Mouse (Mus musculus) ES-CJ7 (cell line): ENCODE results near the gene Sun2.
A peak's percentile ranks its signal among the peaks of the same experiment; 100 is the strongest.

Experiments
- DNase-seq: peaks from one replicate; pipeline ENCODE4 v3.0.0; 2011; ENCODE audit warnings: low read depth, low spot score

Sun2 gene

DNA sequence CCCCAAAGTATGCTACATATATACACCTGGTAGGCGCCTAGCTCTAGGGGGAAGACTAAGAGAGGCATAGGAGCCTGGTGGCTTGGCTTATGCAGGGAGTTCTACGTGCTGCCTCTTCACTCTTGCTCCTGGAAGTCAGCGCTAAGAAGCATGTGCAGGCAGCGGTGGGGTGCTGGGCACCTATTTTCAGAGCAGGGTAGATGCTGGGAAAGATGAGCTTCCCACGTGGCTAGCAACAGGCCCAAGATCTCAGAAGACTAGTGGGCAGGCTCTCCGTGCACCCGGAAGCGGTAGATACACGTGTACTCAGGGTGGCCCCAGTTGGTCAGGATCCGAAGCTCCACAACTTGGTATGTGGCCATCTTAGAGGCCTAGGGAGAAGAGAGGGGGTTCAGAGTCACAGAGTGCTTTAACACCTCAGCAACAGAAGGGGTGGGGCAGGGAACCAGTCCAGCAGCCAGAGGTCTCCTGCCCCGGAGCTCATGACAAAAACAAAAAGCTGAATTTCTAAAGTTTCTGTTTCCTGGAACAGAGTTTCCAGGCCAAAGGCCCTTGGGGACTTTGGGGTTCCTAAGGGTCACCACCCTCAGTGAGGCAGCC, 17.0 kb downstream of the Sun2 start:
- no peak for DNase-seq

DNA sequence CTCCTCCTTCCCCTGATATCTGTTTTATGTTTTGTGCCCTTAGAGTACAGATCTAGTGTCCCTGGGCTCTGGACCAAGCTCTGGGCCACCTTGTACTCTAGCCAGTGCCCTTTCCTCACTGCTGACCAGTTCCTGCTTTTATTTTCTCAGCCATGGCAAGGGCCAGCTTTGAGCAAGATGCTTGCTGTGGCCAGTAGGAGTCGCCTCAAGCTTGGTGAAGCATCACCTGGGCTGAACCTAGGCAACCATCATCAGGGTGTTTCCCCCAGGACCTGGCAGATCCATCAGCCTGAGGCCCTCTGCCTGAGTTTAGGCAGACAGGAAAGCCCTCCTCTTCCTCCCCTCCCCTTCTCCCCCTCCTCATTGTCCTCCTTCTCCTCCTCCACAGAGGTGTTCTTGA, 18.9 kb downstream of the Sun2 start:
- peak; percentile 53 for DNase-seq

DNA sequence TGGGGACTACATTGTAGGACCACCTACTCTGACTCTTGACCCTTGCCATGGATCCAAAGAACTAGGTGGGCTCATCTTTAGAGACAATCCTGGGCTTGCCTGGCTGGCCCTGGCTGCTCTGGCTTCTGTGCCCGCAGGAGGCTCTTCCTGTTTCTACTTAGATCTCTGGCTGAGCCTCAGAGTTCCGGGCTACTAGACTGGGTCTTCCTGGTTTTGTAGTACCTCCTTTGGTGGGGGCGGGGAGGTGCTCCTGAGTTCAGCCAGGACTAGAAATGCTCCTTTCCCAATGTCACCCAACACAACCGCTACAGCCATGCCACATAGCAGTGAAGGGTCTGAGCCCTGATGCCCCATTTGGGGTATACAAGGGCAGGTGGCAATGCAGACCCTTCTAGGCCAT, 21.5 kb downstream of the Sun2 start:
- no peak for DNase-seq

DNA sequence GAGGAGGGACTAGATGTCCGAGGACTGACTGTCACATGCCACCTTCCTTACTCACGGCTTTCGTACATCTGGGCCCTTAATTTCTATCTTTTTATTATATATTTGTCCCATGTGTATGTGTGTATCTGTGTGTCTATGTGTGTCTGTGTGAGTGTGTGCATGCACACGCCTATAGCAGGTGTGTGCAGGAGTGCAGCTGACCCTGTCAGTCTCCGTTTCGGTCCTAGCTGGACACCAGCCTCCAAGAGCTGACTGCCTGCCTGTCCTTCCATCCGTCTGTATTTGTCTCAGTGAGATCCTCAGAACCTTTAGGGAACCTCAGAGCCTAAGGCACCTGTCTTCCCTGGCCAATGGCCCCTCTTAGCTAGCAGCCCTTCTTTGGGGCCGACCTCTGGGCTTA, 22.1 kb downstream of the Sun2 start:
- no peak for DNase-seq

DNA sequence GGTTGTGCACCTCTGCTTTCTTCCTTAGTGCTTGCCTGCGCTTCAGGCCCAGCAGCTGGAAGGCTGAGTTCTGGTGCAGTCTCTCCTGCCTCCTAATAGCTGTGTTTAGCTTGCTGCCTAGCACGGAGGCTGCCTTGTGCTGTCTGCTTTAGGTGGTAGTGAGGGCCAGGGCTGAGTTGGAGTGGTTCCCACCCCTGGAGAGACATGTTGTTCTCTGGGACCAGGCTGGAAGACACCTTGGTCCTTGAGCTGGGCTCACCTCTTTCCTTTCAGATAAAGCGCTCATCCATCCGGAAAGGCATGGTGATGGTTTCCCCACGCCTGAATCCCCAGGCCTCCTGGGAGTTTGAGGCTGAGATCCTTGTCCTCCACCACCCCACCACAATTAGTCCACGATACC, 25.6 kb downstream of the Sun2 start:
- no peak for DNase-seq

DNA sequence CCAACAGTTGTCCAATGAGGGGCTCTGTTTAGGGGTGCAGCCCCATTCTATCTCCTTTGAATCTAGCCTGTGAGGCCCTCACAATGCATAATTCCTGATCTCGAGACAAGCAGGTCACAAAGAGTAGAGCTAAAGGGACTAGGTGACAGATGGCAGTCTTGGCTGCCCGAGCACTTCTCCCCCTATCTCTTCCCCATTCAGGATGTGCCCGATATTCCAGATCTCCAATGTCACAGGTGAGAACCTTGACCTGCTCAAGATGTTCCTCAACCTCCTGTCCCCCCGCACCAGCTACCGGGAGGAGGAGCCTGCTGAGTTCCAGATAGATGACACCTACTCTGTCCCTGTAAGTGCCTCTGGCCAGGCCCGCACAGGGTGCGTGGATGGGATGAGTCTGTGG, 26.7 kb downstream of the Sun2 start:
- DNase-seq, result no peak

DNA sequence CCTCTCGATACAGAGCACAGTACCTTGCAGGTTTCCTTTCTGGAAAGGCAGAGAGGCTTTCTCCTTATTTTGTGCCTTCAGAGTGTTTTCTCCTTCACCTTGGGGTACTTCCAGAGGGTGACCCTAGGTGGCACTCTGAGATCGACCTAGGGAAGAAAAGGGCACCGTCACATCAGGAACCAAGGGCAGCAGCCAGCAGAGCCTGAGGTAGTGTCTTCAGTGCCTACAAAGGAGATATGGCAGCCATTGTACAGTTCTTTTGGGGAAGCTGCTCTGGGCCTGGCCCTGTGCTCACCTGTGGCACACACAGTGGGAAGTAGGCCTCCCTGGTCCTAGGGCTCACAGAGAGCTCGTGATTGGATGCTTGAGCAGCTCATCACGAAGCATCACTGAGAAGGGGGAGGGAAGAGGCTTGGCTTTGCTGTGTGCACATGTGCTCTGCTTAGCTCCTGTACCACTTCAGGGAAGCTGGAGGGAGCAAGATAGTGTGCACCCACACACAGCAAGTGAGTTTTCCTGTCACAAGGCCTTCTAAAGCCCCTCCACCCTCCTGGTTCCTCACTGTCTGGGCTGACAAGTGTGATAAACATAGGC, 34.0 kb downstream of the Sun2 start:
- peak; percentile 44 for DNase-seq

DNA sequence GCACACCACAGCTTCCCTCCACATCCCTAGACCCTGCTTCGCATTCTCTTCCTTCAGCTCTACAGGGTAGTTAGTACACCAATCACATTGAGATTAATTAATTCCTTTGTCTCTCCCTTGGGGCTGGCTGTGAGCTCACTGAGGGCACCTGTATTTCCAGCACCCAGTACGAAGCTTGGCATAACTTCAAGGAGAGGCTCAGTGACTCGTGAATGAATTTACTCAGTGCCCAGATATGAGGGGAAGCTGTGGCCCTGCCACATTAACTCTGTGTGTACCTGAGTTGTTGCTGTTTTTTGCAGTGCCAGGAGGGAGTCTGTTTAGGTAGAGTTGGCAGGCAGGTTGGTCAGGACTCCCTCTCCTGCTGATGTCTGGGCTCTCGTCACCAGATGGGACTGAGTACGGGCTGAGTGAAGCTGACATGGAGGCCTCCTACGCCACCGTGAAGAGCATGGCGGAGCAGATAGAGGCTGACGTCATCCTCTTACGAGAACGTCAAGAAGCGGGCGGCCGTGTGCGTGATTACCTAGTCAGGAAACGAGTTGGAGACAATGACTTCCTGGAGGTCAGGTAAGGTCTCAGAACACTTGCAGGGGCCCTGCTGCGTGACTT, 35.6 kb downstream of the Sun2 start:
- DNase-seq, result no peak

DNA sequence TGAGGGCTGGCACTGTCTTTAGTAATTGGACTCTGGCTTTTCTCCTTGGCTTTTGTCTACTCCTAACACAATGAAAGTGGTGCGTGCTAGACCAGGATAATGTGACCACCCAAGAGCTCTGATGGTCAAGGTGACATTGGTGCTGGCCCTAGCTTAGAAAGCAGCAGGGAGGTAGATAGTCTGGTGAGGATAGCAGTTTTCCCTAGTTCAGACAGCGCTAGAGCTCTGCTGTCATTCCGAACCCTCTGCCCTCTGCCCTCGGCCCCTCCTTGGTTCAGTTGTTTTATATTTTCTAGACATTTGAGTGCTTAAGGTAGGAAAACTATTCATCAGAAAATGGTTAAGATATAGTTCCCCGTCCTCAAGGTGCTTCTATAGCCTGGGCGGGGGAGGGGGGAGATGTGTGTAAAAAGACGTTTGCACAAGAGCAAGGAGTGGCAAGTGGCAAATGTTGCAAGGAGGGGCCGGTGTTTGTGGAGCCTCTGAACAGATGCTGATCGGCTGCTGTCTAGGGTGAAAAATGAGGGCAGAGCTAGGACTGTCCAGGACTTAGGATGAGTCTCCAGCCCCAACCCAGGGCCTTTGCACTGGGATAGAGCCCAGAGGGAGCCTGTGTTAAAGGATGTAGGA, 44.7 kb downstream of the Sun2 start:
- DNase-seq, result peak; percentile 35

DNA sequence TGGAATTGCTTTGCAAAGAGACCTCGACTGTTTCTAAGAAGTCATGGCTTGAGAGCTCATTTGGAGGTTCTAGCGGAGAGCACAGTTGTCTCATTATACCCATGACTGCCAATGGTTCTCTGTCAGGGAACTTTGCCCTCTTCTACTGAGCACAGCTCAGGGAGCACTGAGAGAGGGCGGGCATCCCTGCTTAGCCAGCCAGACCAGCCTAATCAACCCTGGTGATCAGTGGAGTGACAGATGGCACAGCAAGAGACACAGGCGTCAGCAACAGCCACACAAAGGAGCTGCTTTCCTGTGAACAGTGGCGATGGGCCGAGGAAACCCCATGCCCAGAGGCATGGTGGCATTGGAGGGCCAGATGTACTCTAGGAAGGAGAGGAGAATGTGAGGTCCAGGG, 45.3 kb downstream of the Sun2 start:
- DNase-seq, result no peak

DNA sequence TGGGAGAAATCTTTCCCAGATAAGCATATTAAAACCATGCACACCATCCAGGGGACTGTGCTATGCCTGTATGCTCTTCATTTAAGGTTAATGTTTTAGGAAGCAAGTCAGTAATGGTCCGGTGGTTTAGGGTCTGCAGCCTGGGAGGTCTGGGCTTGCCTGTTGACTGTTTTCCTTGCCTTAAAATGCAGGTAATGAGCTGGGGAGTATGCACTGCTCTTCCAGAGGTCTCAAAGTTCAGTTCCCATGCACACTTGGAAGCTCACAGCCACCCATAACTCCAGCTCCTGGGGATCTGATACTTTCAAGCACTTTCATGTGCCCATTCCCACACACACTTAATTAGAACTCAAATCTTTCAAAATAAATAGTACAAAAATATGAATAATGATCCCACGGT, 45.8 kb downstream of the Sun2 start:
- DNase-seq, result no peak

DNA sequence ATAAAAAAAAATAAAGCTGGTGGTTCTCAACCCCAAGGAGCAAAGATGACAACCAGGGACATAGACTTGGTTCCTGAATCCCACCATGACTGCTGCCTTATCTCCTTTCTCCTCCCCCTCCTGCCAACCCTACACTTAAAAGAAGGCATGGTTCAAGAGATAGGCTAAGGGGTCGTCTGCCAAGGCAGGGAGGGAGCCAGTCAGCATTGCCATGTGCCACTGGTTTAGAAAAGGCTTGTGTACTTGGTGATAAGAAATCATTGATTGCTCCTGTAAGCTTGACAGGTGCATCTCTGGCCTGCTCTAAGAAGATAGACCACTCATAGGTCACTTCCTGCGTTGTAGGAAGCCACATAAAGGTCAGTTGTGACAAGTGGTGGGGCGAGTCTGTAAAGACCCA, 46.8 kb downstream of the Sun2 start:
- DNase-seq, result no peak

DNA sequence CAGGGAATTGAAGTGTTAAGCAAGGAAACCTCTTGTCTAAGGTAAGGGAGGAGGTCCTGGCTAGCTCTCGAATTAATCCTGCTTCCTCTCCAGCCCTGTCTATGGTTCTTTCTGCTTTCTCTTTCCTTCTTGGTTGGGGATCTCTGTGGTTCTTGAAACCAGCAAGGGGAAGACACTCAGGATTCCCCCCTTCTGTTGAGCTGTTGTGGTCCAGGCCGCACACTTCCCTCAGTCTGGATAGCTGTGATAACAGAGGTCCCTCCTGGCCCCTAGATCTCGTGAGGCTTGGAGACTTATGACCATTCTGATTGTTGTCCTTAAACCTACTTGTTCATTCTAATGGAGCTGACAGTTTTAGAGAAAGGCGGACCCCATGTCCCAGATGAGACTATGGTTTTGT, 47.8 kb downstream of the Sun2 start:
- DNase-seq, result no peak

DNA sequence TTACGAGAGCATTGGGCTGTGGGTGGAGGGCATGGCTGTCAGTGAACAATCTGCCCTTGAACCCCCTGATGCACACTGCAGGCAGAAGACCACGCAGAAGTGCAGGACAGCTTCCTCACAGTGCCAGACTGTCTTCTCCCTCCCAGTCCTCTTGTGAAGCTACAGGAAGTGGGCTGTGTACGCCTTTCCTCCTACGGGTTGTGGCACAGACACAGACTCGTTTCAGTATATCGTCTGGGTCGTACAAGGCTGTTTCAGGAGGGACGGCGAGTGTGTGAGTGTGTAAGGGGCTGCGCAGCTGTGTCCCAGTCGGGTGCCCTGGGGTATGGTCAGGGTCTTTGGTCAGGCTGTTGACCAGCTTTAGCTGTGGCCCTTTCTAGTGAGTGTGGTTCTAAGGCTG, 48.6 kb downstream of the Sun2 start:
- DNase-seq, result no peak

DNA sequence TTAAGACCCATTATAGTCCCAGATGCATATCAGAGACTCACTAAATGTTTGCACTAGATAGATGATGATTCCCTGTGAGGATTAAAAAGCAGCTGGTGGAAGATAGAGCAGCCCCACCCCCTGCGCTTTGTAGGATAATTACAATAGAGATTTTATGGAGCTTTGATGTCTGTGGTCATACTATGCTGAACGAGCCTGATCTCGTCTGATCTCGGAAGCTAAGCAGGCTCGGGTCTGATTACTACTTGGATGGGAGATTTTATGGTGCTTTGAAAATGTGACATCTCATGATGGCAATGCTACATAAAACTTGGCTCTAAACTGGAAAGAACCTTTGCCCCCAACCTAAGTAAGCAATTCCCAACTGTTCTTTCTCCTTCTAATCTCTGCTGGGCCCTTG, 50.0 kb downstream of the Sun2 start:
- no peak for DNase-seq

DNA sequence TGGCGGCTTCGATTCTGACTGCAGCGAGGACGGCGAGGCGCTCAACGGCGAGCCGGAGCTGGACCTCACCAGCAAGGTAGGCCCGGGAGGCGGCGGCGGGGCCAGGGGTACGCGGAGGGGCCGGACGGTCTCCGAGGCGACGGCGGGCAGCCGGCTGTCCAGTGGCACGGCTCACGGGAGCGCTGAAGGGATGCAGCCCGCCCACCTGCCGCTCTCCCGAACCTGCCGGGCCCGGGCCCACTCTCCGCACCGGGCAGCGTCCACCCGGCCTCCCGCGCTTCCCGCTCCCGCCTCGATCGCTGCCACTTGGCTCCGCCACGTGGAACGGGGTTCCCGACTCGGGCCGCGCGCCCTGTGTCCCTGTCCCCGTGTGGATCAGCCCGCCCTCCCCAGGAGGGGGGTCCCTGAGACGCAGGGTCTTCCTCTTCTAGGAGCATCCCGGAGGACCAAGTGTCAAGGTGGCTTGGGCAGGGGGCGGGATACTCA, 51.3 kb downstream of the Sun2 start:
- DNase-seq, result no peak

DNA sequence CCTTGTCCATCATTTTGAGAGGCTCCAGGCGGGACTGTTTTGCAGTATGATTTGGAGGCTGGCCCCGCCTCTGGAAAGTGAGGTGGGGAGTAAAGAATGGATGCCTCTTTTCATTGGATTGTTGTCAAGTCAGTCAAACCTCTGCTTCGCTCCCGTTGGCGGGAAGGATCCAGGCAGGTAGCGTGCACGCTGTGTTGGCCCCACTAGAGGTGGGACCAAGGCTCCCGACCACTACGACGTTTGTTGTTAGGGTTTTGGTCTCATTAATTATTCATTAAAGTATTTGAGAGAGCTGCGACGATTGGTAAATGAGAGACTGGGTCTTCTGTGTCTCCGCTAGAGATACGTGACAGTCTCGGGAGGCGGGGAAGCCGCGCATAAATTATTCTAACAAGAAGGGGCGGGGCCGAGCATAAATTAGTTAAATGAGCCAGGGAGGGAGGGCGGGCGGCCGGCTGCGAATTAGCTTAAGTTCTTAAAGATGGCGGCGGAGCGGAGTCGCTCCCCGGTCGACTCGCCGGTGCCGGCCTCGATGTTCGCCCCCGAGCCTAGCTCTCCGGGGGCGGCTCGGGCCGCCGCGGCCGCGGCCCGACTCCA, 51.8 kb downstream of the Sun2 start, which contains the start of gene Gtpbp1:
Gtpbp1 (plus strand) TSS at position 420 of the 597 bp plus-strand sequence.
- peak; percentile 100 for DNase-seq

DNA sequence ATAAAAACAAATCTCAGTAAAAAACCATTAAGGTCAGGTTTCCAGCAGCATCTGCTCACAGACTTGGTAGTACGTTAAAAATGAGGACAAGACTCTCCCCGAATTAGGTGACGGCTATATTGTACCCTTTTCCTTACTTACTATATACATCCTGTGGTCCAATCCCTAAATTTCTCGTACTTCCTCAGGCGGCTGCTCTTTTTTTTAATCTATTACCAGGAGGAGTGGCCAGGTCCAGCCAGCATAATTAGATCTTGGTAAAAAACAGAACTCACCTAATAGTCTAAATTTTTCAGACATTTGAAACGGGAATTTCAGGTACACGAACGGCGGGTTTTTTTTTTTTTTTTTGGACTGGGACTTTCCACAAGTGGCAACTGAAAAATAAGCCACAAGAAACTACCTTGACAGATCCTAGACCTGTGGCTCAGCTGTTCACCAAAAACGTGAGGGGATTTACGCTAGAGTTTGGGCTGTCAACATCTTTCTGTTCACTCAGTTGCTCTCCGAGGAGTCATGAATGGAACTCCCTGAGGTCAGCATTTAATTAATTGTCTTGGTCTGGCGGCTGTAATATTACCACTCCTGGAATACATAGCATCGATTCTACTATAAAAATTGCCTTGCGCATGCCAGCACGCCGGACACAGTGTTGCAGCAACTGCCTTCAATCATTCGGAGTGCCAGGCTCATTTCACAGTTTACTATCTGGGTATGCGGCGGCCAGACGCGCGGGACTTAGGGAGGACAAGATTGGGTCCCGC, 52.5 kb downstream of the Sun2 start:
- no peak for DNase-seq

DNA sequence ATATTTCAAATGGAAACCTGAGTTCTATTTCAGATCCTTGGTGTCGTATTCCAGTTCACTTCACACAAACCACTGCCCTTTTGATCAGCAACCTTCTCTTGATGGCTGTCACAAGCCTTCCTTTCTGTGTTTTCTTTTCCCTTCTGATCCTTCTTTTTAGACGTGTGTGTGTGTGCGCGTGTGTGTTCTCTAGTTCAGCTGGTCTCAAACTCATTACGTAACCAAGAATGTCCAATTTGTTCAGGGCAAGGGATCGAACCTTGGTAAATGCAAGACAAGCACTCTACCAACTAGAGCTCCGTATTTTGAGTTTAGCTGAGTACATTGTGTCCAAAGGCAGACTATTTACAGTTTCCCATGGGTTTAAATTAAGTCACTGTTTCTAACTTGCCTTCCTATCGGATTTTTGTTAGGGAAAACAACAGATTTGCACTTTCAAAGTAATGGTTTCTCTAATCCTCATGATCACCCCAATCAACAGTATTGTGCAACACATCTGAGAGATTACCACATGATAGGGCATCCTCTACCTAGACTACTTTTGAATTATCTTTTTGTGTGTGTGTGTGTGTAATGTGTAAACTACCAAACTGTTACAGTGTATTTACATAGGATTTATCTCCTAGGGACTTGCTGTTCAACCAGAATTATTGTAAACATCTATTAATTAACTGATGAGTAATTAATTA, 53.9 kb downstream of the Sun2 start:
- no peak for DNase-seq

DNA sequence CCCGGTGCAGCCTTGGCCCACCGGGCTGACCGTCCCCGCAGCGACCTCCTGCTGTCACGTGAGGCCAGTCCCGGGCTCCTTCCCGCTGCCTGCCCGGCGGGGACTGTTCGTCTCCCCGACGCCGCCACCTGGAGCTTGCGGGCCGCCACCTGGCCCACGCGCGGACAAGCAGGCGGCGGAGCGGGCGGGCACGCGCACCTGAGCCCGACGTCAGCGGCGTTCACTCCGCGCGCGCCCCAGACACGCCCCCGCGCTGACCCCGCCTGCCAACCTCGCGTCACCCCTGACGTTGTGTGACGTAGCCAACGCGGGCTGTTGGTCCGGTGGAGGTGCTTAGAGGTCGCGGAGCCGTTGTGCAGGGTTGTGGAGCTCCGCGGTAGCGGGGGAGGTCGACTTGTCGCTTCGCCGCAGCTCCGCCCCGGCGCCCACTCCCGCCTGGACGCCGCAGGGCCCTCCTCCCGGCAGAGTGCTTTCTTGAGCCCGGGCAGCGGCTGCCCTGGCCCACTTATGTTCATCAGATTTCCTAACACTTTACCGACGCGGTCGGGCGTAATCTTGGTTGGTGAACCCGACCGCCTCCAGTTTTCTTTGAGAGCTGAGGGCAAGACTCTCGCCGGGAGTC, 54.6 kb downstream of the Sun2 start, which contains the start of gene Josd1:
Josd1 (minus strand) TSS at position 274 of the 622 bp plus-strand sequence.
- DNase-seq, result peak; percentile 95

DNA sequence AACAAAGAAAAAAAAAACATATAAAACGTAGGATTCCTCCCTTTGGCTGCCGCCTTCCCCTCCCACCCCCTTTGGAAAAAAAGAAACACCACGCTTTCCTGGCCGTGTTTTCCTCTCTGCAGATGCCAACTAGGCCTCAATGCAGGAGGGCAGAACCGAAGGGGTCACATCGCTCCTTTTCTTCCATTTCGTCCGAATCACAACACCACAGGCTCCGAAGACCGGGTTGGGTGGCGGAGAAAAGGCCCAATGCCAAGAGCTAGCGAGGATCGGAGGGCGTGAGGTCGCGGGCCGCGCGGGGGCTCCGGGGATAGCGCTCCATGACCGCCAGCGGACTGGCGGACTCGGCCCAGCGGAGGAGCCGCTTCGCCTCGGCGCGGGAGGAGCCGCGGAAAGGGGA, 55.2 kb downstream of the Sun2 start:
- DNase-seq, result no peak
